Mouse (Mus musculus) spleen, adult 10 weeks (tissue): ENCODE measurements around the gene Pbx2. TPM values are rescaled to one million over a fixed set of nuclear protein-coding genes. Genes with fewer than 3 reads are reported as not detected.

Experiments
- polyA plus RNA-seq: library from polyadenylated mRNA; stranded (reverse); fragments of 350-450 nt; fragmentation: Illumina TruSeq; extraction: RNeasy Lipid Tissue Mini Kit (QIAGEN cat#74804); gene quantifications from one replicate; pipeline ENCODE4 v1.2.3, GENCODE M21; 2015; ENCODE audit warnings: low replicate concordance; ENCODE audit not compliant: insufficient read depth

Pbx2 gene
- 42.5 TPM for polyA plus RNA-seq

DNA sequence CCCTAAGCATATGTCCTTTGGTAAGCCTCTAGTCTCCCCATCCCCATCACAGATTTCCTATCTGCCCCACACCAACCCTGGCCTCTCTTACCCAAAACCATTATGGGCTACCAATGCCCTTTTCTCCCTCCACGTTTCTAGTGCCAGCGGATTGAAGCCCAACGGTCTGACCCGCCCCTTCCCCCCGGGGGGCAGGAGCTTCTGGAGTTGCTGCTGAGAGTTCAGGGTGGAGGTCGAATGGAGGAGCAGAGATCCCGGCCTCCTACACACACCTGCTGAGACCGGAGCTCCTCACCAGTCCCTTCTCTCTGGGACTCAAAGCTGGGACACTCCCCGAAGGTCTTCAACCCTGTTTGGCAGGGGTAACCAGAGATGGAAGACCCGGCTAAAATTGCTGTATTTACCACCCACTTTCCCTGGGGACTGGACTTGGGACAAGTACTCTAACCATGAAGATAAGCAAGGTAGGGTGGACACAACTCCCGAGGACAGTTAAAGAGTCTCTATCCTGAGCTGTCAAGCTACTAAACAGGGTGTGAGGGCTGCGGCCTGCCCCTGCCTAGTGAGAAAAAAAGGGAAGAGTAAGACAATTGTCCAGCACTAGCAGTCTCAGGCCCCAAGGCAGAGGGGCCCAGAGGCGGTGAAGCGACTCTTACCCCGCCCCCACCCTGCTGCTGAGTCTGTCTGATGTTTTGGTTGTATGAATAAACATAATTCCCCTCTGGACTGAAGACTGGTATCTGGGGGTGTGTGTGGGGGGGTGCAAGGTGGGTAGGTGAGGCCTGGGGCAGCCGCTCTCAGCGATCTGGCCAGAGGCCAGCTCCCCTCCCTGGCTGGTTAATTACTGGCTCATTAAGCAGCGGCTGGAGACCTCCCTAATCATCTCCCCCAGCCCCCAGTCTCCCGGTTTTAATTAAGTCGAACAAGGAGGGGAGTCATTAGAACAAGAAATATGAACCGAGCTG, at the start of gene Pbx2:
Gene Pbx2, plus strand, starts transcription at position 238 of the 965 bp plus-strand sequence.

DNA sequence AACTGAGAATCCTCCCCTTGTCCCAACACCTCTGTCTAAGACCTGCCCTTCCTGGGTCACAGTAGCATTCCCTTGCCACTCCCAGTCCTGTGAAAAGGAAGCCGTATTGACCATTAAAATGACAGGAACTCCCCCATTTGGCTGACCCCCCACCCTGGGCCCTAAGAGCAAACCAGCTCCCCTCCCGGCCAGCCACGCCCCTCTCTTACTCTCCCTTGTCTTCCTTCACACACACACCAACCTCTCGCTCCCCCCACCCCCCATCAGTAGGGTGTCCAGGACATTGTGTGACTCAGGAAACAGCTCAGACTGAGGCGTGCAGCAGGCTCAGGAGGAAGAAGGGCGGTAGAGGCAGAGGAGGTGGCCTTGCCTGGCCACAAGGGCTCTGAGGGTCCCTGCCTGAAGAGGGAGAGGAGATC, 27.1 kb upstream of the Pbx2 start, which contains the start of gene Notch4:
Gene Notch4, plus strand, starts transcription at position 266 of the 419 bp plus-strand sequence.

DNA sequence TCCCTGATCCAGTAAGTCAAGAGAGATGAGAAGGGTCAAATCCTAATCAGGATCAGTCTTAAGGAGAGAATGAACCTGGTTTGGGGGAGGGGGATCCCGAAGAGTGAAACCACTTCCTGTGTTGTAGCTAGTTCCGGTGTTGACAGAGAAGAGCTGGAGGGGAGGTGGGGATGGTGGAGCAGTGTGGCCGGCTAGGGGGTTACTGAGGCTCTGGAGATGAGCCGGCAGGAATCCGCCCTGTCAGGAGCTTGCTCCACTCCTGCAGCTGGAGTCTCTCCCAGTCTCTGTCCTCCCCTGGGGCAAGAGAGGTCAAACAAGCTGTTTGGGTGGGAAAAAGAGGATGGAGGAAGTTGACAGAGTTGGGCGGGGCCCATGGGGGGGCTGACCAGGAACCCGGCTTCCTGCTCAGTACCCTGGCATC, 1.4 kb upstream of the Pbx2 start, which contains the start of gene Gpsm3:
Gene Gpsm3, plus strand, starts transcription at position 126 of the 421 bp plus-strand sequence.

DNA sequence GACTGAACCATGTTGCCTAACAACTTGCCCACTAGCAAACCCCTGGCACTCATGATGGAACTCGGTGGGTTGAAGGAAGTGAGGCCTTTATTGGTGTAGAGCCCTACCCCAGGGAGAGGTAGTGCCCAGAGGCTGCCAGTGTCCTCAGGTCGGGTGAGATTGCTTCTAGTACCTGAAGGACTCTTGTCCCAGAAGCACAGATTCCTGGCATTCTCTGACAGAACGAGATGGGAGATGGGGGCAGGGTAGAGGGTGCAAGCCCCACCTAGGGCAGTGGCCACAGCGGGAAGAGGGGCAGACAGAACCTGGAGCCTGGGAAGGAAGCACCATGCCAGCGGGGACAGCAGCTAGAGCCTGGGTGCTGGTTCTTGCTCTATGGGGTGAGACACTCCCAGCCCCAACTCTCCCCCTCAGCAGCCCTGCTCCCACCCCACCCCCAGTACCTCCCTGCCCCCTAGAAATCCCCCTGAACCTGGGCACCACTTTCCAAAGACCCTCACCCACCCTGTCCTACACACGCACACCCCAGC, 6.6 kb downstream of the Pbx2 start, which contains the start of gene Ager:
Gene Ager, plus strand, starts transcription at position 297 of the 530 bp plus-strand sequence.

DNA sequence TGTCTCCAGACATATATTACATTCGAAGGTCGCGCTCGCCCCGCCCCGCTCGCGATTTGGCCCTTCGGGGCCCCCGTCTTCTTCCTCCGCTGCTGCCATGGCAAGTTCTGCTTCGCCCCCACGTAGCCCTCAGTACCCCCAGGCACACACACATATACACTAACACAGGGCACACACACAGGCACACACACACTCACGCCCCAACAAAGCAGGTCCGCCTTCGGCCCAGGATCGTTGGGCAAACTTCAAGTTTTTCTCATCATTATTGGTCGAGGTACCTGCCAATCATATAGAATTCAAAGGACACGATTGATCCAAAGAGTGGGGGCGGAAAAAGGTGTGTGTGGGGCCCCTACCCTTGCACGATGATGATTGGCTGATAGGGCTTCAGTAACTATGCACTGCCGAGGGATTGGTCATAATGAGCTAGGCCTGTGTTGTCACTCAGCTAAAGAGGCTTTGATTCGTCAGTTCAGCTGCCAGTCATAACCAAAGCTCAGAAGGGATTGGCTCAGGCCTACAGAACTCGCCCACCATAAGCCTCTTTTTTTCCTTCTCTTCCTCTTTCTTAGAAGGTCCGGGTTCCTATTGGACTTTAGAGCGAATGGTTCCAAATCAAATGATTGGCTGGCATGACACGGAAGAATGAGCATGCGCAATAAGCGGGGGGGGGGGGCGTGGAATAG, 12.5 kb downstream of the Pbx2 start, which contains the start of gene Rnf5:
Gene Rnf5, minus strand, starts transcription at position 316 of the 686 bp plus-strand sequence.

DNA sequence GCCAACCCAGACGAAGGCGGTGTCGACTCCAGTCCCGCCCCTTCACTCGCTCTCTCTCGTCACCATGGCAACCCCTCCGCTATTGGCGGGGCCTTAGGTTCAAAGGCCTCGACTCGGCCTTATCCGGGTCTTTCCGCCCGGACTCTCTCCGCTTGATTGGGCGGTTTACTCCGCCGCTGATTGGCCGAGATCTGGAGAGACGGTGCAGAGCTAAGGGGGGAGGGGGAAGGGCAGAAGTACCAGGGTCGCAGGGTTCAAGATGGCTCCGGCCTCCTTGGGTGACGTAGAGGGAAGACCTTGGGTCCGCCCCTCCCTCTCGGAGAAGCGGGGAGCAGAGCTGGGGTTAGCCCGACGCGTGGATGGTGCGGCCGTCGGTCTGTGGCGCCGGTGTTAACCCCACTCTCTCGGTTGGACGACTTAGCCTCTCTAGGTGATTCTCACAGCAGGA, 13.0 kb downstream of the Pbx2 start, which contains the start of gene Agpat1:
Gene Agpat1, plus strand, starts transcription at position 202 of the 448 bp plus-strand sequence.

DNA sequence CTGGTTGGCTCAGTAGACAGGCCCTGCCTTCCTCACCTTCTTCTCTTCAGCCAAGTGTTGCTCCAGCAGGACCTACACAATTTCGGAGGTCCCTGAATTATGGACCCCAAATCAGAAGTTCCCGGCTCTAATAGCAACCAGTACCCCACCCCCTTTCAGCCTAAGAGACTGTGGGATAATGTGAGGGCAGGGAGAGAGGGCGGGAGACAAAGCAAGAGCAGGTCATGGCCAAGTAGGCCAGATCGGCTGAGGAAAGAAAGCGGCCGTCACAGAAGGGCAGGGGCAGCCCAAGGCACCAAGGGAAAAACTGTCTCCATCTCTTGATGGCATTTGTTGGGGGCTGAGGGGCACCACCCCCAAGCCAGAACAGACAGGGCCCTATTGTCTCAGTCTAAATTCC, 24.8 kb downstream of the Pbx2 start, which contains the start of gene Egfl8:
Gene Egfl8, minus strand, starts transcription at position 101 of the 400 bp plus-strand sequence.

DNA sequence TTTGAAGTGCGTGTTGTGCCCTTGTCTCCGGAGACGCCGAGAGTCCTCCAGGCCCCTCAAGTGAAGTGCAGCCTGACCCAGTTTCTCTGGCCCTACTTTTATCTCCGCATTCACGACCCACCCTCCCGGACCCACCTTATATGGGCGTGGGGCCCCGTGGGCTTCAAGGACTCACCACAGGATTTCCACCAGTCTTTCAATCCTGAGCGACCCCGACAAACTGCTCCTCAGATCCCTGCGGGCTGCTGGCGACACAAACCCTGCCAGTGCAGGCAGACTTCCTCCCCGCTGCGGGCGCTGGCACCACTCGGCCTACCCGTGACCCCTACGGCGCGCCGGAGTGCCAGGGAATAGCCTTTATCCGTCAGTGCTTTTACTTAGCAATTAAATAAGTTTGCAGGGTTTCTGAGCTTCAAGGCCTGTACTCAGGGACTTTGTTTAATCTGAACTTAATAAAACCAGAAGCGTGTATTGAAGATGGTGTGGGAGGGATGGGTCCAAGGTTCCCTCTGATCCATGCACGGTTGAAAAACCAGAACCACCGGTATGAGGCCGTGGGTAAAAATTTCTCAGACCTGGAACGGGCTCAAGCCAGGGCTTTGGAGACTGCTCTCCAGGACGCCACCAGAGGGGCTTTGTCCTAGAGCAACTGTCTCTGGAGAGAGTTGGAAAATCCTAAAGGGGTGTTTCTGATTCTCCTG, 37.0 kb downstream of the Pbx2 start, which contains the start of gene Ppt2:
Gene Ppt2, minus strand, starts transcription at position 568 of the 701 bp plus-strand sequence.

DNA sequence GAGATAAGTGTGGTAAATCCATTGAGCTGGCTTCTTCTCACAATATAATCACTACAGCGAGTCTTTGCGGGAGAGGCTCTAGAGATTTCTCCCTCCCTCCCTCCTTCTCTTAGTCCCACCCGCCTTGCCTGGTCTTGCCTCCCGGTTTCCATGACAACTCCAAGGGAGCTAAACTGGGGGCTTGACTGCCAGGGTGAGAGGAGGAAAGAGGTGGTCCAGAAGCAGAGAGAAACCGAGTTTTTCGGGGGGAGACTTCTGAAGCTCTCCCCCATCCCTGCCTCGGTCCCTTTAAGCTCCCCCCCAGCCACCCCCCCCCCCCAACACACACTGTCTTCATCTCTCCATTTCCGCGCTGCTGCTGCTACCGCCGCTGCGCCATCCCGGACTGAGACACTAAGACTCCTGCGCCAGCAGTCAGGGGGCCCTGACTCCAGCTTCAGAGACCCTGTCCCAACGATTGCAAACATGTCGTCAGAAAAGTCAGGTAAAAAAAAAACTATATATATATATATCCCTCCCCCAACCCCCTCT, 38.2 kb downstream of the Pbx2 start, which contains the start of gene Prrt1:
Gene Prrt1, plus strand, starts transcription at position 313 of the 531 bp plus-strand sequence.

DNA sequence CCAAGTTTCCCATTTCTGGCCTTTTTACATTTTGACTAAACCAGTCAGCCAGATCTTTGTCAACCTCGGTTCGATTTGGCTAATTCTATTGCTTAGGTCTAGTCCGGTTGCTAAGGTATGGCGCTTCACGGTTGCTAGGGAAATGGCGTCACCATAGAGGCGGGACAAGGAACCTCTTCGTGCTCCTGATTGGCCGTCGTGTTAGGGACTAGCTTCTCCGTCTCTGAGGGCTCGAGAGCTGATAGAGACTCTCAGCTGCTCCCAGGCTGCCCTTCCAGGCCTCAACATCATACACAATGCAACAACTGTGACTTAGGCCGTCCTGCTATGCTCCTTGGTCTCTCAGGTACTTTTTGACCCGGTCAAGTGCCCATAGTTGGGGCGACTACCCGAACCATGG, 53.5 kb downstream of the Pbx2 start, which contains the start of gene Fkbpl:
Gene Fkbpl, plus strand, starts transcription at position 157 of the 400 bp plus-strand sequence.

Other genes with a start within 250 kb of the Pbx2 start
- gene Btnl2, start 236.4 kb upstream of the Pbx2 start, polyA plus RNA-seq, result 6.9 TPM
- 0.68 TPM for gene Btnl1, start 214.1 kb upstream of the Pbx2 start, polyA plus RNA-seq
- gene BC051142, start 192.4 kb upstream of the Pbx2 start, polyA plus RNA-seq, result 14.9 TPM
- gene Btnl4, start 113.9 kb upstream of the Pbx2 start, polyA plus RNA-seq, result 1.8 TPM
- 3.5 TPM for gene Btnl6, start 73.9 kb upstream of the Pbx2 start, polyA plus RNA-seq
- 2.9 TPM for gene Notch4, start 27.0 kb upstream of the Pbx2 start, polyA plus RNA-seq
- gene Gpsm3, start 1.5 kb upstream of the Pbx2 start, polyA plus RNA-seq, result 186 TPM
- 4.0 TPM for gene Ager, start 6.6 kb downstream of the Pbx2 start, polyA plus RNA-seq
- gene Rnf5, start 12.4 kb downstream of the Pbx2 start, polyA plus RNA-seq, result 37.5 TPM
- gene Agpat1, start 13.0 kb downstream of the Pbx2 start, polyA plus RNA-seq, result 22.9 TPM
- gene Egfl8, start 24.7 kb downstream of the Pbx2 start, polyA plus RNA-seq, result 2.1 TPM
- 30.0 TPM for gene Ppt2, start 37.2 kb downstream of the Pbx2 start, polyA plus RNA-seq
- gene Prrt1, start 38.3 kb downstream of the Pbx2 start, polyA plus RNA-seq, result 4.6 TPM
- 9.4 TPM for gene Fkbpl, start 53.5 kb downstream of the Pbx2 start, polyA plus RNA-seq
- 16.5 TPM for gene Atf6b, start 55.9 kb downstream of the Pbx2 start, polyA plus RNA-seq
- 5.1 TPM for gene Tnxb, start 79.3 kb downstream of the Pbx2 start, polyA plus RNA-seq
- 87.9 TPM for gene C4b, start 152.6 kb downstream of the Pbx2 start, polyA plus RNA-seq
- 1.4 TPM for gene Cyp21a1, start 213.3 kb downstream of the Pbx2 start, polyA plus RNA-seq
- gene Stk19, start 245.7 kb downstream of the Pbx2 start, polyA plus RNA-seq, result 32.1 TPM
- 22.4 TPM for gene Dxo, start 245.8 kb downstream of the Pbx2 start, polyA plus RNA-seq